Mouse (Mus musculus): ENCODE results near the gene Hoxa13.
A peak's percentile ranks its signal among the peaks of the same experiment; 100 is the strongest.

The Hoxa13 gene

GRCm38 (mm10) chr6:52224895-52225611 lies 35.6 kb downstream of the Hoxa13 start:
- DNase-seq (ENCODE audit: low spot score in 2 of 2) = no peak

GRCm38 (mm10) chr6:52223939-52224760 lies 36.5 kb downstream of the Hoxa13 start:
- DNase-seq (ENCODE audit: low spot score in 2 of 2) = peak in 1 of 2 experiments; percentile 11

- DNase-seq (ENCODE audit: low spot score in 2 of 2) = no peak
These were observed 38.0 kb downstream of the Hoxa13 start for GRCm38 (mm10) chr6:52222729-52223128.

GRCm38 (mm10) chr6:52221993-52222685 lies 38.5 kb downstream of the Hoxa13 start:
- no peak for DNase-seq (ENCODE audit: low spot score in 2 of 2)

GRCm38 (mm10) chr6:52221337-52221992 lies 39.2 kb downstream of the Hoxa13 start, which contains the start of gene Hoxa7:
Hoxa7 (minus strand) TSS chr6:52221854.
- DNase-seq (ENCODE audit: low spot score in 2 of 2) = peak; percentile 73 to 83

GRCm38 (mm10) chr6:52220865-52221310 lies 39.8 kb downstream of the Hoxa13 start:
- DNase-seq (ENCODE audit: low spot score in 2 of 2) = no peak

- peak in 1 of 2 experiments; percentile 22 for DNase-seq (ENCODE audit: low spot score in 2 of 2)
These were observed 40.4 kb downstream of the Hoxa13 start for GRCm38 (mm10) chr6:52220003-52220864.

GRCm38 (mm10) chr6:52219234-52219942 lies 41.3 kb downstream of the Hoxa13 start:
- DNase-seq (ENCODE audit: low spot score in 2 of 2) = no peak

- no peak for DNase-seq (ENCODE audit: low spot score in 2 of 2)
These were observed 42.0 kb downstream of the Hoxa13 start for GRCm38 (mm10) chr6:52218643-52219215.

GRCm38 (mm10) chr6:52217895-52218642 lies 42.6 kb downstream of the Hoxa13 start:
- DNase-seq (ENCODE audit: low spot score in 2 of 2) = no peak

GRCm38 (mm10) chr6:52217459-52217768 lies 43.3 kb downstream of the Hoxa13 start:
- no peak for DNase-seq (ENCODE audit: low spot score in 2 of 2)

- no peak for DNase-seq (ENCODE audit: low spot score in 2 of 2)
These were observed 43.8 kb downstream of the Hoxa13 start for GRCm38 (mm10) chr6:52216691-52217458.

- no peak for DNase-seq (ENCODE audit: low spot score in 2 of 2)
These were observed 44.7 kb downstream of the Hoxa13 start for GRCm38 (mm10) chr6:52215771-52216535.

GRCm38 (mm10) chr6:52215070-52215469 lies 45.6 kb downstream of the Hoxa13 start:
- no peak for DNase-seq (ENCODE audit: low spot score in 2 of 2)

GRCm38 (mm10) chr6:52214271-52214670 lies 46.4 kb downstream of the Hoxa13 start:
- no peak for DNase-seq (ENCODE audit: low spot score in 2 of 2)

GRCm38 (mm10) chr6:52213119-52213986 lies 47.3 kb downstream of the Hoxa13 start, which contains the start of the genes Hoxa3 and Gm28308:
Hoxa3 (minus strand) TSS chr6:52213336.
Gm28308 (minus strand) TSS chr6:52213339.
- DNase-seq (ENCODE audit: low spot score in 2 of 2) = no peak
